Mouse (Mus musculus): ENCODE results near the gene Senp1.

The Senp1 gene

DNA sequence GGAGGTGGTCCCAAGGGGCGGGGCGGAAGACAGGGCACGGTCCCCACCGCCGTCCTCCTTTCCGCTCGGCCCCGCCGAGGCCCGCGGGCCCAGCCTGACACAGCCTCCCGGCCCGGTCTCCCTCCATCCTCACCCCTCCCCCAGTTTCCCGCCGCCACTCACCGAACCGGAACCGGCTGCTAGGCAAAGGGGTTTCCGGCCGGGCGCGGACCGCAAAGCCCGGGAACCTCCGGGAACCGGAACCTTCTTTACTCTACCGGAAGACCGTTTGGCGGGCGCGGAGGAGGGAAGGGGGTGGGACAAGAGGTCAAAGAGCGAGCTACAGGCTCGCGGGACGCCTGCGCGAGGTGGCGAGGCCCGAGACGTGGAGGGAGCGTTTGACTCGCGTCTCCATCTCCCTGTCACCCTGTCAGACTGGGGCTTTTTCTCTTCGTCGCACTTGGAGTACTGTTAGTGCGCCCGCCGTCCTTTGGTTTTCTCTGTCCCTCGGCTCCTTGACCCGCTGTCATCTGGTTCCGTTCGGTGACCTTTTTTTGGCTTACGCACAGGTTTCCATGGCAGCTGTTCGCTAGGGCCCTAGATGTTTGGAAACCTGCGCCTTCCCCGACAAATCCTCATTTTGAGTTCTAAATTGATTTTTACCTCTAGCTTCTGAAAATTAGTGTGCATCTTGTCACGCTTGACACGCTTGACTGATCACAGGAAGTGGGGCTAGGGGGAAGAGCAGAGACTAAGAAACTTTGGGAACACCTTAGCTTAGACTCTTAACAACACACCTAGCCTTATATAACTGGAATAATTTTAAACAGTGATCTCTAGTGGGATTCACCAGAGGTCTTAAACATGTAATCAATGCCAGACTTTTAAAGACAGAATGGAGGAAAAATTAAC, at the start of gene Senp1:
Senp1 (minus strand) TSS at position 624 of the 891 bp plus-strand sequence.
- peak; percentile 92 for DNase-seq (ENCODE audit: low read depth, low spot score)

DNA sequence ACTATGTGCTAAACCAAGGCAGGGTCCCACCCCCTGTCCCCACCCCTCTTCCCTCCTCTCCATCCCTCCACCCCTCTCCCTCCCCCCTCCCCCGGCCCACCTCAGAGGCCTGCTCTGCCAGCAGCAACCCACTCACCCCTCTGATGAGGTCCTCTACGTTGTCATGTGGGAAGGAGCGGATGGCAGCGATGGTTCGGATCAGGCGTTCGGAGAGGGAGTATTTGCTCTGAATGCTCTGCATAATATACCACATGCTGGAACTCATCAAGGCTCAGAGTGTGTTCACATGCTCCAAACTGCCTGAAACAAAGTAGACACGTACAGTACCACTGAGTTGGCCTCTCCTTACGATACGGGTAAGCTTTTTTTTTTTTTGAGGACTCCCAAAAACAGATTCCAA, 49.0 kb upstream of the Senp1 start:
- DNase-seq (ENCODE audit: low read depth, low spot score) = no peak

DNA sequence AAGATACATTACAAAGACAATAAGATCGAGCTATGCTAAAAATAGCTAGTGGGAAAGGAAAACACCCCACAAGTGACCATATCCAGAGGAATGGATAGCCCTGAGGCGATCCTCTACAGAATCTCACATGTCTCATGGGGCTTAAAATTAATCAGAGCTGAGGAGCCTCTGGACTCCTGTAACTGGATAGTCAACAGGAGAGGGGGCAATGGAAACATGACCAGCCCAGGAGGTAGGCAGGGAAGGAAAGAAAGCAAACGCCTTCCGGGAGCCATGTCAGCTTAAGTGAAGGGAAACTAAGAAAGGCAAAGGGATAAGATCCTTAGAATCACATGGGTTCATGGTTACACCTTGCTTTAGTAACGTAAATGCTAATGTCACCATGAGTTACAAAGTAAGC, 47.3 kb upstream of the Senp1 start:
- DNase-seq (ENCODE audit: low read depth, low spot score) = no peak

DNA sequence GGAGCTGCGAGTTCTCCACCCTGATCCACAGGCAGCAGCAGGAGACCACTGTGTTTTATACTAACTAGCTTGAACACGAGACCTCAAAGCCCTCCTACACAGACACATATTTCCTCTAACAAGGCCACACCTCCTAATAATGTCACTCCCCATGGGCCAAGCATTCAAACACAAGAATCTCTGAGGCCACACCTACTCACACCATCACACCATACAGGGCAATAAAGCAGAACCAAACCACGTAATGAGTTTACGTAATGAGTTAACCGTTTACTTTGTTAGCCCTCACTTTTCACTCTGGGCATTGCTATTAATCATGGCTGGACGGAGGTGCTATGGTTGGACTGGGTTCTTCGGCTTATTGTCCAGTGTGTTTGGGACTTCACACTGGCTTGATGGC, 46.2 kb upstream of the Senp1 start:
- no peak for DNase-seq (ENCODE audit: low read depth, low spot score)

DNA sequence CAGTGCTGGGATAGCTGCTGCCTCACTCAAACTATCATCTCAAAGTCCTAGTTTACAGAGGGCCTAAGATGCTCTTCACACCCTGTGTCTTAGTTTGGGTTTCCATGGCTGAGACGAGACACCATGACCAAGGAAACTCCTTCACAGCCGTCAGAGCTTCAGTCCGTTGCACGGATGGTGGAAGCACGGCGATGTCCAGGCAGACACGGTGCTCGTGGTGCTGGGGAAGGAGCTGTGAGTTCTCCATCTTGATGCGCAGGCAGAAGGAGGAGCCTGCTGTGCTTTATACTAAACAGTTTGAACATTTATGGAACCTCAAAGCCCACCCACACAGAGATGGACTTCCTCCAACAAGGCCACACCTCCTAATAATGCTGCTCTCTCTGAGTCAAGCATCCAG, 43.3 kb upstream of the Senp1 start:
- DNase-seq (ENCODE audit: low read depth, low spot score) = no peak

DNA sequence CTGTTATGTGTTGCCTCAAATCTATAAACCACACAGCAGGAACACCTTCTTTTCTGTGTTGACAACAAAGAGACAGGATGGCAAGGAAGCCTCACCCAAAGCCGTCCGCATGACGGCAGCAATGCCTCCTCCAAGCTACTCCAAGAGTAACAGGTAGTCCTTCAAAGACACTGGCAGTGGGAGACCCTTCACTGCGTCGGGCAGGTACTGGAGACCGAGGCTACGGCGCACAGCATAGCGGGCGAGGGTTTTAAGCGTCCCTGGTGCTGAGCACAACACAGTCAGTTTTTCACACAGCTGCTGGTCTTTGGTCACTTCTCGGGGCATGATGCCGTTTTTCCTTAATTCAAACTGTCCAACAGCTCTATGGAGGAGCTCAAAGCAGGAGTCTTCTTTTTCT, 42.1 kb upstream of the Senp1 start:
- no peak for DNase-seq (ENCODE audit: low read depth, low spot score)

DNA sequence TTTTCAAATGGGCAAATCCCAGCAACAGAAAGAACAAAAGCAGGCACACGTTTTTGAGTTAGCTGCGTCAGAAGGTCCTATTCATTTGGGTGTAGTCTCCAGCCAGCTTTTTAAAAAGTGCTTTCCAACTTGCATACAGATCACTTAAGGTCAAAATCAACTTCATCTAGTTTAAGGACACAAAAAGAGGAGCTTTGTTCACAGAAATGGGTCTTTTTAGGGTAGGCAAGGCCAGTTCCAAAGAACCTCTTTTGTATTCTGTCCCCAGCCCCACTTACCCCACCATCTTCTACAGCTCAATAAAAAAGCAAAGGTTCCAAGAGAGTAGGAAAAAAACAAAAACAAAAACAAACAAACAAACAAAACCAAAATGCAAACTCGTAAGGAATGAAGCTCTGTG, 41.1 kb upstream of the Senp1 start:
- DNase-seq (ENCODE audit: low read depth, low spot score) = no peak

DNA sequence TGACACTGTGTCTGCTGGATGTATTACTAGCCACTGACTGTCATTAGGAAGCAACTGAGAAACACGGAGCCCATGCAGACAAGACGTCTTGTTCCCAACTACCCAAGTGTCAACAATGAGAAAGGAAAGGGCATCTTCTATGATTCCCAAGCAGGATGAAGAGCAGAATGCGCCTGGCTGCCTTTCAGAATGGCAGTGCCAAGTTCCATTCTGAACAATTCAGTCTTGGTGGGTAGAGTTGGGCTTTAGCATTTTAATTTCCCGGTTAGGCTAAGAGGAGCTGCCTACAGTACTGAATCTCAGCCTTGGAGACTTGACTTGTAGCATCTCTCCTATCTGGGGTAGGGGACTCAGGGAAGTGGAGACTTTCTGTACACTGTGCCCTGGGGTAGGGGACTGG, 40.5 kb upstream of the Senp1 start:
- DNase-seq (ENCODE audit: low read depth, low spot score) = no peak

DNA sequence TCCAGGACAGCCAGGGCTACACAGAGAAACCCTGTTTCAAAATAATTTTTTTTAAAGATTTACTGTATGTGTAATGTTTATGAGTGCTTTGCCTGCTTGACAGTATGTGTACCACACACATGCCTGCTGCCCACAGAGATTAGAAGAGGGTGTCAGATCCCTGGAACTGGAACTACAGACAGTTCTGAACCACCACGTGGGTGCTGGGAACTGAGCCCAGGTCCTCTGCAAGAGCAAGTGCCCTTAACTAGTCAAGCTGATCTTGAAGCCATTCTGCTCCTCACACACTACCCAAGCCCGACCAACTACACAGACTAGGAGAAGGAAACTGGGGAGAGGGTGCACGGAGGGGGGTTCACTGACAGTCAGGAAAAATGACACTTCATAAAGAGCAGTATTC, 39.9 kb upstream of the Senp1 start:
- DNase-seq (ENCODE audit: low read depth, low spot score) = no peak

DNA sequence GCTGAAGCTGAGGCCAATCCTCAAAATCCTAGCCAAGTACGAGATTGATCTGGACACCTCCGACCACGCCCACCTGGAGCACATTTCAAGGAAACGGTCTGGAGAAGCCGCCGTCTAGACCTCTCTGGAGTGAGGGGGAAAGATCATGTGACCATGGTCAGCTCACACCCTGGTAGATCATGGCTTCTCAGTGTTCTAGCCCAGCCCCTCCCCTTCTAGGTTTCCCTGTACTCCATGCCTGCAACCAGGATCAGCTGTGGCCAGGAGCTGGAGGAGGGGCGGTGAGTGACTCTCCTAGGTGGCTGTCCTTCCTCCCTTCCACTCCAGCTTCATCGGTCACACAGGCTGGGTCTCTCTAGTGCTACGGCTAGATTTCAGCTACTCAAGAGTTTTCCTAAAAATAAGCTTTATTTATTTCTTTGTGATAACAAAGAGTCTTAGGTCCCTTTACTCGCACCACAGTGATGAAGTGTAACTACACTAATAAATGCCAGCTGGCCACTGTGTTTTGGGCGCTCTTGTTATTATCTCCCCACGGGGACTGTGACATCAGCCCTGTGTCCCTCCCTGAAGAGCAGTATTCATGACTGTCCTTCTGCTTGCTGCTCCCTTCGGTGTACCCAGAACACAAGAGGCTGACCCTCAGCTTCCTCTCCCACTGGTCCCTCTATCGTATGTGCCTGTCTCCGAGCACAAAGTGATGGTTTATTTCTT, 38.6 kb upstream of the Senp1 start:
- peak; percentile 63 for DNase-seq (ENCODE audit: low read depth, low spot score)

DNA sequence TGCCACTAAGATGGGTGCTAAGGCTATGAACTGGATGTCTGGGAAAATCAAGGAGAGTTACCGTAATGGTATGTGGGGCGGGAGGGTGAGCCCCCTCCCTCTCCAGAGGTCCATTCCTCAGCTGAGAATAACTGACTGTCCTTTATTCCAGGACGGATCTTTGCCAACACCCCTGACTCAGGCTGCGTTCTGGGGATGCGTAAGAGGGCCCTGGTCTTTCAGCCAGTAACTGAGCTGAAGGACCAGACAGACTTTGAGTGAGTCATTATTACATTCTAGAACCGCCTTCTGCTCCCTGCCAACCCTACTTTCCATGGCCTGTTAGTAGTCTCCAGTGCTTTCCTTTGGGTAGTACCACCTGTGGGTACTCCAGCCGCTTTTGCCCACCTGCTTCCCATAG, 37.9 kb upstream of the Senp1 start:
- no peak for DNase-seq (ENCODE audit: low read depth, low spot score)

DNA sequence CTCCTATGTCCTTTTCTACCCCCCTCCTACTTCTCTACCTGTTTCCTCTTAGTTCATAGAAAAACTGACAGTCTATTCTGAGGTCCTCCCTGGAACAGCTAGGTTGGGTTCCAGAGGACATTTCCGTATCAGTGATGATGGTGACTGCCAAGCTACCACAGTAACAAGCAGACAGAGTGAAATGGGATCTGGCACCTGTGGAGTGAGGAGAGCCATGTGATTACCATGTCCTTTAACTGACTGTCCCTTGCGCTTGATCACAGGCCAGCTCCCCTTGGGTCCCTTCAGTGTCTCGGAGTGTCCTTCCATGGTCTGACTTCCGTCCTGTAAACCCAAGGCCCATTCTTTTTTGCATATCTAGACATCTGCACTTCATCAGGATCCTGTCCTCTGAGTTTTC, 37.5 kb upstream of the Senp1 start:
- DNase-seq (ENCODE audit: low read depth, low spot score) = no peak

DNA sequence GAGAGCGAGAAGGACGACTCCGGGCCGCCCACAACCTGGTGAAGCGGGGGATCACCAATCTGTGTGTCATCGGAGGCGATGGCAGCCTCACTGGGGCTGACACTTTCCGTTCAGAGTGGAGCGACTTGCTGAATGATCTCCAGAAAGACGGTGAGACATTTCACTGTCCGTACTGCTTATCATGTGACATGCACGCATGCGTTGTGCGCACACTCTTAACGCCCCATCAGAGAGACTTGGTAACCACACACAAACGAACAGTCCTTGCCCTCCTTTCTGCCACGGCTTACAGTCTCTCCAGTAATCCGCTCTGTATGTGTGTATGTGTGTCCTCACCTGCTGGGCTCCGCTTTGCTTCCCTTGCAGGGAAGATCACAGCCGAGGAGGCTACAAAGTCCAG, 27.3 kb upstream of the Senp1 start:
- peak; percentile 79 for DNase-seq (ENCODE audit: low read depth, low spot score)

DNA sequence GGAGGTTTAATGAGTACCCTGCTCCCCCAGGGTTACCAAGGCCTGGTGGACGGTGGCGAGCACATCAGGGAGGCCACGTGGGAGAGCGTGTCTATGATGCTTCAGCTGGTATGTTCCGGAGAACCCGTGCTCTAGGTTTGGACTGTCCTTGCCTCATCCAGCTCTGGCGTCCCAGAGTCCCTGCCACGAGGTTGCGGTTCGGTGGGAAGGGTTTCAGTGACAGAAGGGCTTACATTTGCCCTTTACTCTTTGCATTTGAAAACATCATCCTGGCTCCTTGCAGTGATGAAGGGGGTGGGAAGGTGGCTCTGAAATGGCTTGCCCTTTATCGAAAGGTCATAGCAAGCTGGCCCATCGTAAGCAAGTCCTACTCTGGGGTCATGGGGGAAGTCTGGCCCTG, 25.8 kb upstream of the Senp1 start:
- DNase-seq (ENCODE audit: low read depth, low spot score) = no peak

DNA sequence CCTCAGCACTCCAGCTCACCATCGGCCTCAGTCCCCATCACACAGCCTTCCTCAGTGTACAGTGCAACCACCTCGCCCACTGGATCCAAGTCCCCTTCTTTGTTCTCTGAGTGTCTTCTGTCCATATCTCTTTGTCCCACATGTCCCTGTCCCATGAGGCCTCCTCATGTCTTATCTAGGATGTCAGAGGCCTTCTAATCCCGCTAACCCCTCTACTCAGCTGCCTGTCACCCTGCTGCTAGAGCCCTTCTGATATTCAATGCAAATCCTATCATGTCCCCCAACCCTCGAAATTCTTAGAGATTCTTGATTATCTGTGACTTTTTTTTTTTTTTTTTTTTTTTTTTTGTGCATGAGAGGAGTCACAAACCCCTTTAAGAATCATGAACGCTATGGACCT, 22.7 kb upstream of the Senp1 start:
- no peak for DNase-seq (ENCODE audit: low read depth, low spot score)

DNA sequence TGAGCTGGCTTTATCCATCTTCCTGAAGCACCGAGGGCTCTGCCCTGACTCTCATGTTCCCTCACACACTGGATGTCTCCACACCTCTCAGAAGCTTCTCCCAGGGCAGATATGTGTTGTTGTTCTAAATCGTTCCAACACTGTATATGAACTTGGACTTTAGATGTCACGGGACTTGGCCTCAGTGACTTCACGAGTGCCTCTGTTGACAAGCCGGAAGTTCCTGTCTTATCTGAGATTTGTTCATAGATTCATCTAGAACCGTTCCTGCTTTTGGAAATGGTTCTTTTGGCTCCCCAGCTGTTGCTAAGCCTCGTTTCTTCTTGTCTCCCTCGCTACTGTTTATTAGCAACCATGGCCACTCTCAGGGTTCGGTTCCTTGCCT, 22.2 kb upstream of the Senp1 start:
- no peak for DNase-seq (ENCODE audit: low read depth, low spot score)

DNA sequence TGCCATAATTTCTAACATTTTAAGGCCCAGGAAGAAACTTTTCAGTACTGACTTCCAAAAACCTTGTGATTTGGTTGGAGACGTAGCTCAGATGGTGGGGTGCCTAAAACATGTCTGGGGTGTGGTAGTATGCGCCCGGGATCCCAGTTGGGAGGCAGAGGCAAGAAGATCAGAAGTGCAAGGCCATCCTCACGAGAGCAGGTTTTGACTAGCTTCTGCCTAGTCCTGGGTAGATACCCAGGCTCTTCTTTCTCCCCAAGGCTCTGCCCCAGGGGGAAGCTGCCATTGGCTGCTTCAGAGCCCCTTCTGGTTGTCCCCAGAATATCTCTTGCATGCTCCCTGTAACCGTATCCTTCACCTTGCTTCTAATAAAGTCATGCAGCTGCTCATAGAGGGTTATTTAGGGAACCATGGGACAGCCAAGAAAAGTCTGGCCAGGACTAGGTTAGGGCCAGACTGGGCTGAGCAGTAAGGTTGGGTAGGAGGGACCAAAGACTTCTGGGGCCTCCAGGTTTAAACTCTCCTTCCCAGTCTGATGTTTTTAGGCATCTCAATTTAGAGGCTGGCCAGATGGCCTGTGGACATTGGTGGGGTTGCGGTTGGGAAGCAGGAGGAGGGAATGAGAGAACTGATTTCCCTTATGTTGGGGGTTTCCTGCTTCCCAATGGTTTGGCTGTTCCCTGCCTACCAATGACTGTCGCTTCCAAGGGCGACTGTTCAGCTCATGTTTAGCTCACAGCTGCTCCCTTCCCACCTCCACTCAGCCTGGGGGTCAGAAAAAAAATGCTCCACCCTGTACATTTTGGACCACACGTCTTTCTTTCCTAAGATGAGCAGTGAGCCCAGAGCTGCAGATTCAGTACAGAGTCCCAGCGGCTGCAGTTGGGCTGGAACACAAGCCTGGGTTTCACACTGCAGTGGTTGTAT, 21.6 kb upstream of the Senp1 start:
- peak; percentile 86 for DNase-seq (ENCODE audit: low read depth, low spot score)

DNA sequence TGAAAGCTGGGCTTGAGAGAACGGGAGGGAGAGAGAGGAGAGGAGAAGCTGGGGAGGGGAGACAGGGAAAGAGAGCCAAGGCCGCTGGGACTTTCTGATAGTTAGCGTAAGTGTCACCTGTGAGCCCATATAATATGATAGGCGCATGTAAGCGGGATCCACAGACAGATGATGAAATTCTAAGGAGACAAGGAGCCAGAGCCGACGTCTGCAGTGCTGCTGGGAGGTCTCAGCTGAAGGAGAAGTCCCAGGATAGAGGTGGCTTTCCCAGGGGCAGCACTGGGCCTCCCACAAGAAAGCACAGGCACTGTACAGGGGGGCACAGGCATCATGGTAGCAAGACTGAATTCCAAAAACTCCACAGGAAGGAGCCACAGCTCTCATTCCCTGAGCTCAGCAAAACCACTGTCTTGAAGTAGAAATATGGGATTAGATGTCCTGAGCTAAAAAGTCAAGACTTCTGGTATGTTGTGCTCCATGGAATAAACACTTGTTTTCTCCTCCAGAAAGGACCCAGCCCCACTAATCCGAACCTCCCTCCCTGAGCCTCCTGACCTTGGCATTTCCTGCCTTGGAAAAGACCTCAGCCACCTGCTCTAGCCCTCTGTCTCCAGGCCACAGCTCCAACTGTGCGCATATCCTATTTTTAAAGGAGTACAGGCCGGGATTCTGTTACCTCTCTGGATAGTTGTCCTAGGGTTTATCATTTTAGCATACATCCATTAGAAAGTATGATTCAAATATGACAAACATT, 20.7 kb upstream of the Senp1 start:
- peak; percentile 92 for DNase-seq (ENCODE audit: low read depth, low spot score)

DNA sequence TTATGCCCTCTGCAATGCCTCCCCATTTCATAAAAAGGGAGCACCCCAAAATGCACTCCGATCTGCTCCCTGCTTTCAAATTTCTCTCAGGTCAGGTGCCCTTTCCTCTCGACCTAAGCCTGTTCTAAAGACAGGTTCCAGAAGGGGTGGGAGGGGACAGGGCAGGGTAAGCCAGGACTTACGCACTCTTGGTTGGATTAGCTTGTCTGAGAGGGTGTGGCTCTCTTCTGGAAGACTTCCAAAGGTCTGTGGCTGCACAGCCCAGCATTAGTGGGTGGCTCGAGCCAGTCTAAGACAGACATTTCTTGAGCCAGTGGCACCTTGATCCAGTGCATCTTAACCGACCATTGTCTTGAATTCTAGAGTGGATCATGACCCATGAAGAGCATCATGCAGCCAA, 18.2 kb upstream of the Senp1 start:
- DNase-seq (ENCODE audit: low read depth, low spot score) = peak; percentile 85

DNA sequence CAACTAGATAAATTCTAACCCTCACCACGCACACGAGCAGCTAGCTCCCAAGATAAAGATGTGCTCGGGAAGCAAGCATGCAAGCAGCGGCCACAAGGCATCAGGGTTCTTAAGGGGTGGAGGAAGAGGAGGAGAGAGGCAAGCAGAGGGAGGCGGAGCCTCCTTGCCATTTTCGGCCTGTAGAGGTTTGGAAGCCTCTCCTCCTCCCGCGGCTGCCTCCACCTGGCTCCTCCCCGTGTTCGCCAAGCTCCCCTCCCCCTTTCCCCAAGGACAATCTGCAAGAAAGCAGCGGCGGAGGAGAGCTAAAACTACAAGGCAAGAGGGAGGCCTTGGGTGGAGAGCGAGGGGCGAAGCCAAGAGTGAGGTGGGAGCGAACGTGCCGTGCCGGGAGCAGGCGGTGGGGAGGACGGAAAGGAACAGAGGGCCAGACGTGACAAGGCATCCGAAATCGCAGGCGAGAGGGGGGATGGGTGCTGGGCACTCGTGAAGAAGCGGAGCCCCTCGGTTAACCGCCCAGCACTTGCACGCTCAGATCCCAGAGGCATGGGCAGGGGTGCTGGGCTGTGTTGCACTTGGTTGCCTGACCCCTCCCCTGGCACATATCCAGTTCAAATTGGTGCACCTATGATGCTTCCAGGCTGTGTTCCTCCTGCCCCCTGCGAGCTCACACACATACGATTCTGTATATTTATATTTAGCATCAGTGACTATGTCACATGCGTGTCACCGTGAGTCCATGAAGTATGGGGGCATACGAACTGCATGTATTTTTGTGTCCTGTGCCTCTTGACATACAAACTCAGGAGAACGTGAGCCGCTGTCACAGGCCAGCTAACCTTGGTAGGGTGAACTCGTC, 15.0 kb upstream of the Senp1 start:
- peak; percentile 96 for DNase-seq (ENCODE audit: low read depth, low spot score)
